Mouse (Mus musculus): ENCODE data around the gene Cd37. TPM values are rescaled to one million over a fixed set of nuclear protein-coding genes. Genes with fewer than 3 reads are reported as not detected.
A peak's percentile ranks its signal among the peaks of the same experiment; 100 is the strongest.

The Cd37 gene
- 4.2 and 7.1 TPM in 2 replicates for polyA plus RNA-seq (2015; fragmentation: Nextera tagmentation; extraction: Ambion mirVana)

GRCm38 (mm10) chr7:45238723-45239496 is at the start of gene Cd37:
Cd37 (minus strand) TSS chr7:45239115.
- ATAC-seq (ENCODE audit: insufficient read depth, low FRiP score, low read depth), result no peak
- Histone ChIP-seq H3K9ac (no peak within 1 kb of the TSS), H3K4me2 (peak within 1 kb of the TSS; percentile 21; the same call in 1 of the 2 replicates), H3K9me3 (no peaks in the 10 kb centered on the region), H3K27ac (0 out of 2 replicates have a peak within 1 kb of the TSS, but pooled peaks have one; percentile 13), H3K4me1 (peaks cover 24% of the 10 kb centered on the region), H3K4me3 (replicated peaks) (0 out of 2 replicates have a peak within 1 kb of the TSS, but pooled peaks have one; percentile 1), H3K27me3 (replicated peaks) (peaks cover 4% of the 10 kb centered on the region; the same call in 1 of the 2 replicates), H3K36me3 (no peaks in the 10 kb centered on the region)
- 35% methylated on average over 20 of the region's 20 CpGs for WGBS

GRCm38 (mm10) chr7:45286486-45286885 is 47.6 kb upstream of the Cd37 start:
- Histone ChIP-seq H3K36me3 (no peaks in the 10 kb centered on the region), H3K9me3 (no peaks in the 10 kb centered on the region), H3K4me1 (no peaks in the 10 kb centered on the region), H3K27me3 (replicated peaks) (no peaks in the 10 kb centered on the region), H3K27ac (no peak overlapping the region), H3K4me2 (no peak overlapping the region), H3K4me3 (replicated peaks) (no peak overlapping the region), H3K9ac (no peak overlapping the region)
- no peak for ATAC-seq (ENCODE audit: insufficient read depth, low FRiP score, low read depth)
- 71% methylated on average over 13 of the region's 13 CpGs for WGBS

DNA sequence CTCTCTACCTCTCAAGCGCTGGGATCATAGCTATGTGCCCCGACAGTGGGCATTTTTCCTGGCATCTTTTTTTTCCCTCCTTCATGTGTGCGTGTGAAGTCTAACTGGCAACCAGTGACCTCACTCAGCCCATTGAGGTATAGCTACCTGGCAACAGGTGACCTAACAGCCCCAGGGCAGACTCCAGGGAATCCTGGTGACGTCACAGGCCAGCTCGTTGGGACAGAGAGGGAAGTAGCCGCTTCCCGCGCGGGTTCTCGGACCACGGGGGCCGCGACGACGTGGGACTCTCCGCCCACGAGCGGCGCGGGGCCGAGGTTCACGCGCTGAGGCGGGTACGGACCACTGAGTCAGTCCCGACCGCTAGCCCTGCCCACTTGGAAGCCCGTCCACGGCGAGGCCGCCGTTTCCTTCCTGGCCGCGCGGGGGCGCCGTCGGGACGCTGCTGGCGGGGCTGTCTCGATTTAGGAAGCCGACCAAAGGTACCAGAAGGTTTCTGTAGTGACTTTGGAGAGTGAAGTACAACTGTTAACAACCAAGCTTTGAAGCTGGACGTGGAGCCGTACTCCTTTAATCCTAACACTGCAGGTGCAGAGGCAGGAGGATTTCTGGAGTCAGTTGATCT is 38.3 kb upstream of the Cd37 start, which contains the start of gene Slc6a21:
Slc6a21 (plus strand) TSS at position 378 of the 625 bp plus-strand sequence.
- Histone ChIP-seq H3K27ac (no peak within 1 kb of the TSS), H3K36me3 (no peaks in the 10 kb centered on the region), H3K4me2 (peak within 1 kb of the TSS; percentile 62), H3K4me3 (replicated peaks) (peak within 1 kb of the TSS; percentile 37), H3K4me1 (no peaks in the 10 kb centered on the region), H3K27me3 (replicated peaks) (no peaks in the 10 kb centered on the region; the same call in 1 of the 2 replicates), H3K9me3 (no peaks in the 10 kb centered on the region), H3K9ac (no peak within 1 kb of the TSS; the same call in 1 of the 2 replicates)
- 0 out of 2 replicates have a peak, but pooled peaks have one; percentile 42 for ATAC-seq (ENCODE audit: insufficient read depth, low FRiP score, low read depth)
- WGBS, result 7% methylated on average over 44 of the region's 44 CpGs

- H3K9ac ChIP-seq, result no peak overlapping the region
- H3K4me3 ChIP-seq (replicated peaks), result no peak overlapping the region
- no peaks in the 10 kb centered on the region for H3K4me1 ChIP-seq
- H3K36me3 ChIP-seq, result no peaks in the 10 kb centered on the region
- H3K4me2 ChIP-seq, result no peak overlapping the region
- H3K27me3 ChIP-seq (replicated peaks), result no peaks in the 10 kb centered on the region; the same call in 1 of the 2 replicates
- no peak for ATAC-seq (ENCODE audit: insufficient read depth, low FRiP score, low read depth)
- WGBS, result 83% methylated on average over 8 of the region's 8 CpGs
- no peak overlapping the region for H3K27ac ChIP-seq
- H3K9me3 ChIP-seq, result no peaks in the 10 kb centered on the region
These were observed 34.8 kb upstream of the Cd37 start for GRCm38 (mm10) chr7:45273672-45274071.

DNA sequence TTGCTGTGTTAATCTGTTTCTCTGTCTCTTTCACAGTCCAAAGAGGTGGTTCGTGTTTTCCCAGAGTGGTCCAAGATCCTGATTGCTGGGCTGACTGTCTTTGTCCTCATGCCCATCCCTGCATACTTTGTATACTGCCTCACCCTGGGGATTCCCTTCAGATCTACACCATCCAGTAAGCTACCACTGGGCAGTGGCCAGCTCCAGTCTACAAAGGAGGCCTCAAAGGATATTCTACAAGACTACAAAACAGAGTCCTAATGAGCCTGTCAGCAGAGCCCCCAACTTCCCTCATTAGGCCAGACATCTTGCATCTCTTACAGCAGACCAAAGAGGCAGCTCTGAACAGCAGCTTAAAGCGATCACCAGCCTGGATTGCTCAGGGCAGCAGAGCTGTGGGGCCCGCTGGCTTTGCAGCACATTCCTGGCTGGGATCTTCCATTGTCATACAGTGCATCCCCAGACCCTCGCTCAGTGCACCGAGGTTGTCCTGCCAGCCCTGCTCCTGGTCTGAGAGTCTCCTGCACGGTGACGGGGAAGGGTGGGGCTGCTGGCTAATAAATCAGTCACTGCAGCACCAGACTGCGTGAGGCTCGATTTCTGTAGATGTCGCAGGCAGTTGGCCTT is 34.0 kb upstream of the Cd37 start:
- Histone ChIP-seq H3K27me3 (replicated peaks) (0 out of 2 replicates have a peak, but pooled peaks cover under 1% of the 10 kb centered on the region), H3K36me3 (no peaks in the 10 kb centered on the region), H3K4me3 (replicated peaks) (no peak overlapping the region), H3K9me3 (no peaks in the 10 kb centered on the region), H3K4me1 (no peaks in the 10 kb centered on the region), H3K4me2 (no peak overlapping the region), H3K9ac (no peak overlapping the region), H3K27ac (no peak overlapping the region)
- WGBS, result 50% methylated on average over 10 of the region's 10 CpGs
- ATAC-seq (ENCODE audit: insufficient read depth, low FRiP score, low read depth), result no peak

DNA sequence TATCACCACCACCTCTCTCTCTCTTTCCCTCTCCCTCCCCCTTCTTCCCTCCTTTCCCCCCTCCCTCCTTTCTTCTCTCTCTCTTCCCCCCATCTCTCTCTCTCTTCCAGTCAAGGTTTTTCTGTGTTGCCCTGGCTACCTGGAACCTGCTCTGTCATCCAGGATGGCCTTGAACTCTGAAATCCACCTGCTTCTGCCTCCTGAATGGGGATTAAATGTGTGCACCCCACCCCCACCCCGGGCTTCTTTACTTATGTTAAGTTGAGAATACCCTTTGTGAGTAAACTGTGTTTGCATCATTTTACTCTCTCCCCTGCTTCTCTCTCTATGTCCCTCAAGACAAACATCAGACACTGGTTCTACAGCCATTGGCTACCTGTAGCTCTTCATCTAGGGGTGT is 26.6 kb upstream of the Cd37 start:
- Histone ChIP-seq H3K36me3 (no peaks in the 10 kb centered on the region), H3K27ac (no peak overlapping the region), H3K4me2 (no peak overlapping the region), H3K4me1 (no peaks in the 10 kb centered on the region), H3K9ac (no peak overlapping the region), H3K4me3 (replicated peaks) (no peak overlapping the region), H3K9me3 (no peaks in the 10 kb centered on the region), H3K27me3 (replicated peaks) (0 out of 2 replicates have a peak, but pooled peaks cover 4% of the 10 kb centered on the region)
- ATAC-seq (ENCODE audit: insufficient read depth, low FRiP score, low read depth), result no peak
- 86% methylated on average over 1 of the region's 1 CpGs for WGBS

GRCm38 (mm10) chr7:45264348-45264747 is 25.4 kb upstream of the Cd37 start:
- Histone ChIP-seq H3K4me3 (replicated peaks) (no peak overlapping the region), H3K4me1 (no peaks in the 10 kb centered on the region), H3K27me3 (replicated peaks) (0 out of 2 replicates have a peak, but pooled peaks cover 4% of the 10 kb centered on the region), H3K27ac (no peak overlapping the region), H3K9ac (no peak overlapping the region), H3K4me2 (no peak overlapping the region), H3K9me3 (no peaks in the 10 kb centered on the region), H3K36me3 (no peaks in the 10 kb centered on the region)
- ATAC-seq (ENCODE audit: insufficient read depth, low FRiP score, low read depth), result no peak
- 77% methylated on average over 3 of the region's 3 CpGs for WGBS

- ATAC-seq (ENCODE audit: insufficient read depth, low FRiP score, low read depth), result no peak
- H3K4me2 ChIP-seq, result no peak overlapping the region
- no peak overlapping the region for H3K27ac ChIP-seq
- no peaks in the 10 kb centered on the region for H3K36me3 ChIP-seq
- 65% methylated on average over 7 of the region's 7 CpGs for WGBS
- no peak overlapping the region for H3K9ac ChIP-seq
- H3K9me3 ChIP-seq, result no peaks in the 10 kb centered on the region
- 0 out of 2 replicates have a peak, but pooled peaks cover 4% of the 10 kb centered on the region for H3K27me3 ChIP-seq (replicated peaks)
- H3K4me3 ChIP-seq (replicated peaks), result no peak overlapping the region
- H3K4me1 ChIP-seq, result no peaks in the 10 kb centered on the region
These were observed 24.2 kb upstream of the Cd37 start for GRCm38 (mm10) chr7:45263006-45263607.

DNA sequence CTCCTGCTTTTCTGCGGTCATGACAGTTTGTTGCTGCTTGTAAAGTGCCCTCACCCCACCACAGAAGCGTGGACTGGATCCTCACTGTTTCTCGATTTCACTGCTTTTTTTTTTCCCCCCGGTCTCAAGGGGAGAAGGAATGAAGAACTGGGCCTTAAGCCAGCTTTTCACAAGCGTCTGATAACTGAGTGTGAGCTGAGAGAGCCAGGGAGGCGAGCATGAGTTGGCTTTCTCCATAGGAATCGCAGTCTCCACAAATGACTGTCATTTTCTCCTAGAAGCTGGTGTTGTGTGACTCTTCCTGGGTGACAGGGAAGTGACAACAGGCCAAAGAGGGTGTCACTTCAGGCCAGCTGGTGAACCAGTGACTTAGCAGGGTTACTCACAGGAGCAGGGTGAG is 23.4 kb upstream of the Cd37 start:
- H3K4me1 ChIP-seq, result no peaks in the 10 kb centered on the region
- no peaks in the 10 kb centered on the region for H3K9me3 ChIP-seq
- no peak for ATAC-seq (ENCODE audit: insufficient read depth, low FRiP score, low read depth)
- no peak overlapping the region for H3K9ac ChIP-seq
- no peaks in the 10 kb centered on the region for H3K27me3 ChIP-seq (replicated peaks)
- H3K4me3 ChIP-seq (replicated peaks), result no peak overlapping the region
- no peaks in the 10 kb centered on the region for H3K36me3 ChIP-seq
- H3K27ac ChIP-seq, result no peak overlapping the region
- WGBS, result 35% methylated on average over 7 of the region's 7 CpGs
- no peak overlapping the region for H3K4me2 ChIP-seq

- no peak for ATAC-seq (ENCODE audit: insufficient read depth, low FRiP score, low read depth)
- H3K4me3 ChIP-seq (replicated peaks), result no peak overlapping the region
- H3K9me3 ChIP-seq, result no peaks in the 10 kb centered on the region
- no peak overlapping the region for H3K9ac ChIP-seq
- H3K27ac ChIP-seq, result no peak overlapping the region
- H3K4me1 ChIP-seq, result no peaks in the 10 kb centered on the region
- no peaks in the 10 kb centered on the region for H3K27me3 ChIP-seq (replicated peaks)
- WGBS, result 84% methylated on average over 8 of the region's 8 CpGs
- H3K4me2 ChIP-seq, result no peak overlapping the region
- no peaks in the 10 kb centered on the region for H3K36me3 ChIP-seq
These were observed 20.4 kb upstream of the Cd37 start for GRCm38 (mm10) chr7:45259281-45259680.

DNA sequence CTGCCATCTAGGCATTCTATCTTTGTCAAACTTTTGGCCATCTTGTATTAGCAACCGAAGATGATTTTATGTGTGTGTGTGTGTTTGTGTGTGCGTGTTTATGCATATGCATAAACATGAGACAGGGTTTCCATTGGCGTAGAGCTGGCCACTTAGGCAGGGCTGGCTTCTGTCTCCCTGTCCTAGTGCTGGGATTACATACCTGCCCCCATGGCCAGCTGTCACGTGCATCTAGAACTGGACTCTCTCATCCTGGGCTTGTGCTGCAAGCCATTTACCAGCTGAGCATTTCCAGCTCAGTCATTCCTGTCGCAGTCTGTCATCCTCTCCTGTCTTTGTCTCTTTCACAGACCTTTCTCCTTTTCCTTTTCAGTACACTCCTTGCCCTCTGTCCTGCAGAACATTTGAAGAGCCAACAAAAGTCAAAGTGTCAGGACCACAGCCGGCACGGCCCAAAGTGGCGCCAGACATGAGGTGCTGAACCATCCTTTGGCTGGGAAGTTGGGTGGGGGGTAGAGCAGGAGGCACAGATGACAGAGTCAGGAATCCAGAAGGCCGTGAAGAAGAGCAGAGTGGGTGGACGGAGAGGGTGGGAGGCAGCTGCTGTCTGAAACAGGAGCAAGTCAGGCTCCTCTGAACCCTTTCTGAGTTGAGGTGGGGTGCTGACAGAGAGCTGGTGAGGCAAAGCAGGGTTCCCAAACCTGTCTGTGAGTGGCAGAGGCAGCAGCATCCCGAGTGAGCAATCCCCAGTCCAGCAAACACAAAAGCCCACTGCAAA is 18.3 kb upstream of the Cd37 start:
- Histone ChIP-seq H3K4me3 (replicated peaks) (no peak overlapping the region), H3K27me3 (replicated peaks) (no peaks in the 10 kb centered on the region), H3K27ac (no peak overlapping the region), H3K9ac (no peak overlapping the region), H3K9me3 (no peaks in the 10 kb centered on the region), H3K4me1 (no peaks in the 10 kb centered on the region), H3K36me3 (no peaks in the 10 kb centered on the region), H3K4me2 (no peak overlapping the region)
- no peak for ATAC-seq (ENCODE audit: insufficient read depth, low FRiP score, low read depth)
- WGBS, result 53% methylated on average over 11 of the region's 11 CpGs

Measured in stomach, embryonic 15.5 days (tissue).